Mouse (Mus musculus) monocyte, adult 2 months (primary cell): ENCODE measurements around the gene Iqgap2.

ENCODE experiments used
- DNase-seq, 2 experiments: peaks; one replicate each; pipeline ENCODE4 v3.0.0; 2022; ENCODE audit warnings: low spot score in 2 of 2, low read depth in 1 of 2

The Iqgap2 gene

DNA sequence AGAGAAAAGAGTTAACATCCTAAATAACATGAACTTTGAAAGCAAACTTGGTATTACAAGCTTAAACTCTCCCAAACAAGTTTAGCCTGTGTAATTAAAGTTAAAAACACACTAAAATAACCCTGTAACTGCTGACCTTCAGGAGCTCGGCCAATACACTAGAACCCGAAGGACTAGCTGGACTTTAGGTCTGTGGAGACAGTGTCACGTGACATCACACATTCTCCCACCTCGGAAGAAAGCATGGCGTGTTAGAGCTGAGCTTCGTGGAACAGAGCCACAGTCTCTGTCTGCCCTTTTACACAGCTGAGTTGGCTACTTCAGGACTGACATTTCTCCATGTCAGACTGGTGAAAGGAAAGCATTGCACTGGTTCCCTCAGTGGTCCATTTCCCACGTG lies 4.3 kb downstream of the Iqgap2 start:
- DNase-seq: no peak

DNA sequence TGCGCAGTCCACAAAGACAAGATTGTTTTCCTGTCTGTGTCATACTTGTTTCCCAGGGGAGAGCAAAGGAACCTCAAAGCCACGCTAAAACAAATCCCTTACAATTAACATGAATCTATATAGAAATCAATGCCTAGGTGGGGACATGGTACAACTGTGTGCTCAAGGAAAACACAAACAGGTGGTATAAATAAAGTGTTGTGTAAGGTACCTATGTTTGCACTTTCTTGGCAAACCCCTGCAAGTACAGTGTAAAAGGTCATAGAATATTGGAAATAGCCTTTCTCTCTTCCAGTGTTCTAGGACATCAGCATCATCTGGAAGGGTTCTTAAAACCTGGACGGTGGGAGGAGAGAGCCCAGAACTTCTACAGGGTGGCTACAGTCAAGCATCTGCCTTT lies 7.3 kb downstream of the Iqgap2 start:
- DNase-seq: no peak

DNA sequence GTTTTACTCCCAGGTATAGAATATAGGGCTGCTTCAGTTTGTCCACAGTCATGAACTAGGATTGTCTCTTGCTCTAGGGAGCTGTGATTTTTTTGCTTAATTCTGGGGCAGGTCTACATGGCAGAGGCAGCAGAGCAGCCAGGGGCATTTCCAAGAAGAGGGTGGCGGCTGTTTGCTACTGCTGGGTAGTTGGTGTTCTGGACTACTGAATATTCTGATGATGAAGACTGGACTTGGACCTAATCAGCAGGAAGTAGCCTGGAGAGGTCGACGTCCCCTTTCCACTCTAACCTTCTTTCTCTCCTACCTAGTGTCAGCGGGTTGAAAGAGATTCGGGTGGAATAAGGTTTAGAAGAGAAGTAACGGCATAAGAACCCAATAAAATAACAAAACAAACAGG lies 9.7 kb downstream of the Iqgap2 start:
- DNase-seq: no peak

DNA sequence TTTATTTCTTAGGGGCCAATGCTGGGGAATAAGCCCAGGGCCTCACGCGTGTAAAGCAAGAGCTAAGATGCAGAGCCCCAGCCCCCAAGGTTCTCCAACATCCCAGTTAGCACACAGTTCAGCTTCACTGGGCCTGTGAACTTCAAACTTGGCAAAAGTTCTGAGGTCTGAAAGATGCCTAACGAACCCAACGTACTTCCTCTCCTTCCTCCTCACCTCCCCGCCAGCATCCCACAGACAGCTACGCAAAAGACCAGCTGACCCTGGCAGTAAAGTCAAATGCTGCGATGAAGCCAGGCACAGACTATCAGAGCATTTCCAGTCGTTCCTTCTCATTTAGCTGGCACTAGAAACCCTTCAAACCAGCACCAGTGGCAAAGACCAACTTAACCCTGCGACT lies 10.3 kb downstream of the Iqgap2 start:
- DNase-seq: no peak

DNA sequence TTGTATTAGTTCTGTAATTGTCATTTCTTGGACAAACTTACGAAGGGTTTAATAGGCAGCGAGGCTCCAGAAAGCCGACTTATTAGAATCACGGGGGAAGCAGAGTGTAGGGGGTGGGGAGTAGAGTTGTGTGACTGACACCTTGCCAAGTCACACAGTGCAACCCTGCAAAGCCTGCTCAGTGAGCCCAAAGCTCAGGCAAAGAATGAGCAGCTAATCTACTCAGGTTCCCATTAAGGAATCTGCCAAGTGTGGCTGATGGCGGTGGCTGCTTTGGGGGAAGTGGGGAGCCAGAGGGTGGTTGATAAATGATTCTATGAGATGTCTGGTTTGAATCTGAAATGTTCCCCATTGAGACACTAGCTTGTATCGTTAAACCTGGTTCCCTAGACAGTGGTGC lies 11.1 kb downstream of the Iqgap2 start:
- no peak for DNase-seq

DNA sequence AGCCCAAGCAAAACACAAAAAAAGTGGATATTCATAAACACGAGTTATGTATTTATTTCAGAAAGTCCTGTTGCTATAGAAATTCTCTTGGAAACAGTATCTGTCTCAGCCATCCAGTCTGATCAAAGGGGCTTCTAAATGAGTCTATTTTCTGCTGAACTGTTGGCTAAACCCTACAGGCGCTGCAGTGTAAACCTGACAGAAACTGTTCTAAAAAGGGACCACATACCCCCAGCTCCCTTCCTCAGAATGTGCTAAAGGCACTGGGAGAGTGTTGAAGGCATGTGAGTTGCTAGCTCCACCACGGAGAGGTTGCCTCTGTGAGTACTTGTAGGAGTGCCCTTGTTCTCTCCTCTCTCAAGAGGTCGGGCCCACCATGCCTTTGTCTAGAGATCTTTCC lies 19.7 kb downstream of the Iqgap2 start:
- DNase-seq: no peak

DNA sequence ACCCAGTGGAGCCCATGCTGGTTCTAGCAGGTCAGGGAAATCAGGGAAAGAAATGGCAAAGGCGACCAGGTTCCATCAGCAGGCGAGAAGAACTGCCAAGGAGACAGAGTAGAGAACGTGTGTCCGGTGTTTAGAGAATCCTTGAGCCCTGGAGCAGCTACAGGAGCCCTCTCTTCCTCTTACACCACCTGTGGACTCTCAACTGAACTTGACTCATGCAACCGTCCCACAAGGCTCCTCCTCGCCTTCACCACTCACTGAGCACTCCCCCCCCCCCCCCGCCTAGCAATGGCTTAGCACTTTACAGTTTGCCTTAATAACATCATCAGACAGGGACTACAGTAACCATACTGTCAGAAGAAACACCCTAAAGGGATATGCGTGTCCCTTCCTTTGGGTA lies 21.1 kb downstream of the Iqgap2 start:
- DNase-seq: no peak

DNA sequence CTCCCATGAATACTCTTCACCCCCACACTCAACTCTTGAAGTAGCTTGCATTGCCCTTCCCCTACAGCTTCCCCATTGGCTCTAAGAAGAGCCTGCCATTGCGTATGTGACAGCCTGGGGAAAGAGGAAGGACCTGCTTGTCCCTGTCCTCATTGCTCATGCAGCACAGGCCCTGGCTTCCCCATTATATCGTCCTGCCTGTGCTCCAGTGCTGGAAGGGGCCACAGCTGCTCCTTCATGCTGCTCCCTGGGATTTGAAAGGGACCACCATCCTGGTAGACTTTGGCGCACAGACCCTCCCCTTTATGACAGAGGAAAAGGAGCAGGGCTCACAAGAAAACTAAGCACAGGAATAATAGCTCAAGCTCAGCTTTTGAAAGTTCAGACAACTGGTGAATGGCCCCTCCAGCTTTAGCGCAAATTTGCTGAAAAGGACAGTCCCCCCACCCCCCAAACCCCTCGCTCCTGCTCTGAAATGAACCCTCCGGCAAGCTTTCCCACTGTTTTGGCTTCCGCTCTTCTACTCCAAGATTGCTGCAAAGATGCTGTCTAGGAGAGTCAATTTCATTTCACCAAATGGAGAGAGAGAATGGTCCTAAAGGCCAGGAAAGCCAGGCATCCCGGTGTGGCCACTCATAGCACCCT lies 22.7 kb downstream of the Iqgap2 start:
- DNase-seq: peak in 1 of 2 experiments; percentile 43

DNA sequence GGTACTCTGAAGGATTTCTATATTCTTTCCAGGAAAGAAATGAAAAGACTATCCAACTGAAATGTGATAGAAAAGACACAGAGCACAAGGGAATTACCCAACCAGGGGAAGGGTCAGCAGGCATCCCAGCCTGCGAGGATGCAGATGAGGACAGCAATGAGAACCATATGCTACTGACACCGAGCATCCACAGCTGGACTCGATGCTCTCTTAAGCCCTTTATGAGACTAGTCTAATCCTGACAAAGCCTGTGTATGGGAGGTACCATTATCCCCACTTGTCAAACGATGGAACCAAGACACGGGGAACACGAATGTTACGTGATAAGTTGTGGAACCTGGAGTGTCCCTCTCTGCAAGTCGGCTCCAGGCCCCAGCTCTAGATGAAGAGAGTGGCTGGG lies 29.5 kb downstream of the Iqgap2 start:
- no peak for DNase-seq

DNA sequence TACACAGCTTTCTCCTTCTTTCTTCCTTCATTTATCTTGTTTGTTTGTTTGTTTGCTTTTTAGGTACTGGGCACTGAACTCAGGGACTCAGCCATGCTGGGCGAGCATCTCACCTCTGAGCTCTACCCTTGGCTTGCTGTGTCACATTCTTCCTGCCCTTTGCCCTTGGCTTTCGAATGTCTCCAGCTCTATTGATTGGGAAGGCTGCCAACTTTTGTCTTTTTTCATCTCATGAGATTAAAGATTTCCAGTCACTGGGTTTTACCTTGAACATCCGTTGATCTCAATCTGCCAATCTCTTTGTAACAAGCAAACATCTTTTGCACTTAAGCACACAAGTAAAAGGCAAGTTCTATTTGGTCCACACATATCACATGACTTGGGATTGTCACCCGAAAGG lies 32.5 kb downstream of the Iqgap2 start:
- no peak for DNase-seq

DNA sequence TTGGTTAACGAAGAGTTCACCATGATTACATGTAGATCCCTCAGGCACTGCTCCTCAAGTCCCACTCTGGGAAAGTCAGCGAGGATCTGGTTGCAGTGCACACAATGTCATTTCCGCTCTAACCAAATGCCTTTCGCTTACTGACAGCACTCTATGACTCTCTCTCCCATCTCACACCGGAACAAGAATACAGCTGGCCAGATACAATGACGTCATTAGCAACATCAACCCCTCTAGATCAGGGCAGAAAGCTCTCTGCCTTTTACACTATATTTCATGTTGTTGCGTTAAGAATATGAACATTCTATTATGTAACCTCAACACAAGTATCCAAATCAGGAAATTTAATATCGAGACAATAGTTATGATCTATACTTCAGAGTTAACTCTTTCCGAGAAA lies 32.9 kb downstream of the Iqgap2 start:
- DNase-seq: no peak

DNA sequence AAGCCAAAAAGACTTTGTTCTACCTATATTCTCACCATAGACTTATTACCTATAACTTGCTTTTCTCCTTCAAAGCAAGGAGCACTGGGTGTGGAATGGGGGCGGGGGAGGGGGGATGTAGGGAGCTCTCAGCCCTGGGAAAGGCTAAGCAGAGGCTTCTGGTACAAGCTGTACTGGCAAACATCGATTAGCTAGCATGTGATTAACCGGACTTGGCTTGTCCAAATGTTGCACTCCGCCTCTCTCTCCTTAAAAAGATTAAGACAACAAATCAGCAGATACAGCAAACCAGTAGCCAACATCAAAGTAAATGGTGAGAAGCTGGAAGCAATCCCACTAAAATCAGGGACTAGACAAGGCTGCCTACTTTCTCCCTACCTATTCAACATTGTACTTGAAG lies 36.2 kb downstream of the Iqgap2 start:
- DNase-seq: no peak

DNA sequence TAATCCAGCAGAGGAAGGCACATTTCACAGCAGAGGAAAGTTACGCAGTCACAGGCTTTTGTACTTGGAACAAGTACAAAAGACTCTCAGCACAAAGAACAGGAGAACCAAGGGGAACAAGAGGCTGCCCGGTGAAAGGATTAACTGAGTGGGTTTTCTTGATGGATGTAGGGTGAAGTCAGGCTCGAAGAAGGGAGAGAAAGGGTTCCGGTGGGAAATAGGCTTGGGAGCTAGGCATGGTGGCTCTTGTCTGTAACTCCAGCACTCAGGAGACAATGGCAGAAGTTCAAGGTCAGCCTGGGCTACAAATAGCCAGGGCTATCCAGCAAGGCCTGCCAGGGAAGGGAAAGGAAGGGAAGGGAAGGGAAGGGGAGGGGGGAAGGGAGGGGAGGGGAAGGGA lies 40.1 kb downstream of the Iqgap2 start:
- DNase-seq: no peak

DNA sequence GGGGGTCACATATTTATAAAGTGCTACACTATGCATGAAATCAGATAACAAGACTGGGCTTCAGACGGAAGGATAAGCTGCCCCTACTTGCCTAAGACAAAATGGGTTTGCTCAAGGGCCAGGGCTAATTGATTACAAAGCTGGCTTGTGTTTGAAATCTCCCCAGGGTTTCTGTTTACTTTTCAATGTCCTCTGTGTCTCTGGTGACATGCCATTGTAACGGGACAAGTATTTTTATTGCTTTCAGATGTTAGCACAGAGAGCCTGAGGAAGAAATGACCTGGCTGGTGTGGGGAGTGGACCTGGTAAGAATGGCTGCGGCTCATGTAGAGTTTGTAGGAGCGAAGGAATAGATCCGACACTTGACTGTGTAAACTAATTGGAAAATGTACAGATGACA lies 41.3 kb downstream of the Iqgap2 start:
- no peak for DNase-seq

DNA sequence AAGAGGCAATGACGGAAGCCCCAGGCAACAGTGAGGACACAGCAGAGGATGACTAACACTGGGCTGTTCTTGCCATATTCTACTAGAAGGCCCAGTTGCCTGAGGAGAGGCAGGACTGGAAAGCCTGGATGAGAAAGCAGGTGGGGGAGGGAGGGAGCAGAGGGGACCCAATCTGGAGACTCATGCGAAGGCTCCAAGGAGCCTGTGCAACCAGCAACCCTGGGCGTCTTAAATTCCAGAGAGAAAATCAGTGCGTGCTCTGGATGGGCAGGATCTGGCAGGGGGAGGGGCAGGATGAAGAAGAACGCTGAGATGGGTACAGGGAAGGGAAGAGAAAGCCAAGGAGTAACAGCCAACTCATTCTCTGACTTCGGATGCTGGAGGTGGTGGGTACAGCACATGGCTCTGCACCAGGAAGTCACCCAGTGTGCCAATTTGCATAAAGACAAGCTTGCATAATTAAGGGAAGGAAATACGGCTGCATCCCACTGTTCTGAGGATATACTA lies 42.2 kb downstream of the Iqgap2 start:
- no peak for DNase-seq

DNA sequence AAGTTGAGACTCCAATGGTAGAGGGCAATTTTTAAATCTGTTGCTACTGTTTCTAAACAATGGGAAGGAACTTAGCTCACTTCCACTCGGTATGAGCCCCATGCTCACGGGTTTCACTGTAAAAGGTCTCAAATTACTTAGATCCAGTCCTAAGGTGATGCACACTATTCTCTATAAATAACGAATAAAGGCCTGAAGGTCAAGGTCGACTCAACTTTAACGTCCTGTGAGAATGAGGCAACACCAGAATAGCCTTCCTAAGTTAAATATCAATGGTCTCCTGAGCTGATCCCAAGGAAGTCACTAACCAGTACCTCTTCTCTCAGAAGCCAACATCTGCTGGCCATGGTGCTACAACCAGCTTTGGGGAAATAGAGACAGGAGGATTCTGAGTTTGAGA lies 45.4 kb downstream of the Iqgap2 start:
- DNase-seq: no peak

DNA sequence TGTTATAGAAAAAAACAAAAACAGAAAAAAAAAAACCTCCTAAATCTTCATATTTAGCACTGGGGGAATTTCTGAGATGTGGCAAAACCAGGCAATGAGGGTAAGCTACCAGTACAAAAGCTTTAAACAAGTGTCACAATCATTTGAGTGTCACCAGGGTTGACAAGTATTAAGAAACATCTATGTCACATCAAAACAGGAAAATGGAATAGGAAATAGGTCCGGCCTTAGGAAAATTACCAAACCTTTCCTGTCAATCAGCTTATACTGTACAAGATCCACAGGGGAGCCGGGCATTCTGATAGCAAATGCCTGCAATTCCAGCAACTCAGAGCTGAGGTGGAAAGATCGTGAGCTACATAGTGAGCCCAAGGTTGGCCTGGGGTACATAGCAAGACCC lies 46.8 kb downstream of the Iqgap2 start:
- DNase-seq: no peak

DNA sequence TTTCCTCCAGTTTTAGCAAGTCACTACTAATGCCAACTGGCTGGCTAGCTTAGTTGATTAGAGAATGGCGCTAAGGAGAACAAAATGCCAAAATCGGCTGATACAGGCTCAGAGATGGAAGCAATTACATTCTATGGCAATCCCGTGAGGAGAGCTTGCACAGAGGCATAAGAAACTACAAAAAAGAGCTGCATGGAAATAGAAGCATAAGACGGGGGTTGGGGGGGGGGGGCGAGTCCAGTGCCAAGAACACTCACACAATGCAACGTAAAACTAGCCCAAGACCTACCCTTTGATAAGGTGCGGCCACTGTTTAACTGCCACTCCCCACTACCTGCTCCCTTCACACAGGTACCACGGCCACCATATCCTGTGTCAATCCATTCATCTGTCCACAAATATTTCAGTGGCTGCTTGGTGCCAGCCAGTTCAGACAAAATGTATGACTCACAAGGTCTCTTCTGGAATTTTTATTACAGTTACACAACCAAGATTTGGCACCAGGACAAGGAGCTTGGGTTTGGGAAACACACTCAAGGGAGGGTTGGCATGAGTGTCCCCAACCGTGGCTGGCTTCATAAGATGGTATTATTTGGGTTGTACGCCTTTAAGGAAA lies 48.2 kb downstream of the Iqgap2 start:
- no peak for DNase-seq

DNA sequence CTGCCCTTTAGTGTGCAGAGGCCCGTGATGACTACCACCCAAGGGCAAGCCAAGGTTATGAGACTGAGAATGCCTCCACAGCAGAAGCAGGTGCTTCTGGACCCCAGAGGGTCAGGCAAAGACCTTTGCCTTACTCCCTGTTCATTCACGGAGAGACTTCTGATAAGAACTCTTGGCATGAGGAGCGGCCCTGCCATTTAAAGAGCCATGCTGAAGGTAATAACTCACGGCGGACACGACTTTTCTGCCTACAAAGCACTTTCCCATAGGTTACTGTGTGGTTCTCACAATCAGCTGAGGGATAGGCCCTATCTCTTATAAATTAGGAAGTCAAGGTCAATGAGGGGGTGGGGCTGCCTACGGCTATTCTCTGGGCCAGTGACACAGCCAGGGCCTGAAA lies 48.9 kb downstream of the Iqgap2 start:
- DNase-seq: no peak

DNA sequence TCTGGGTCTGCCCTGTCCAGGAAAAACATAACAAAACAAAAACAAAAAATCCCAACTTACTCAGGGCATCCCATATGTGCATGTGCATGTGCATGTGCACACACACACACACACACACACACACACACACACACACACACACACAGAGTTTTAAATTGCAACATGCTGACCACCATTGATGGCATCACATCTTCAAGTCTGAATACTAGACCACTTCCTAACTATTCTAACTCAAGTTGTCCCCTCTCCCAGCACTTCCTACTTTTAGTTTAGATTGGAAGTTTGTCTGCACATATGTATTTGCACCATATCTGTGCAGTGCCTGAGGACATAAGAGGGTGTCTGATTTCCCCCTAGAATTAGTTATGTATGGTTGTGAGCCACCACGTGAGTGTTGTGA lies 49.8 kb downstream of the Iqgap2 start:
- DNase-seq: no peak

DNA sequence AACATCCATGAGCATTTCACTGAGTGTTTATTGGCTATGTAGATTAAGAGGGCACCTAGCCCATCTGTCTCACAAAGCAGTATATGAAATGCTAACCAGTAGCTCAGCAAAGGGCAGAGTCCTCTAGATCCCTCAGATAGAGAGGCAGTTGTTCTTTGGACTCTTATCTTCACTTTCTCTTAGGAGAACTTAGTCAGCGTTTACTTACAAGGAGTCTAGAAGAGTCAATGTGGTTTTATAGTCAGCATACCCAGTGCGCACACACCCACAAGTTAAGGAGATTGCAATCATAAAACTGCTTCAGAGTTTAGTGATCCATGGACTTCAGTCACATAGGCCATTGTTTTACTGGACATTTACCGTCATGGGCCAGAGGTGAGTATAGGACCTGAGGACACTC lies 54.8 kb downstream of the Iqgap2 start:
- no peak for DNase-seq

DNA sequence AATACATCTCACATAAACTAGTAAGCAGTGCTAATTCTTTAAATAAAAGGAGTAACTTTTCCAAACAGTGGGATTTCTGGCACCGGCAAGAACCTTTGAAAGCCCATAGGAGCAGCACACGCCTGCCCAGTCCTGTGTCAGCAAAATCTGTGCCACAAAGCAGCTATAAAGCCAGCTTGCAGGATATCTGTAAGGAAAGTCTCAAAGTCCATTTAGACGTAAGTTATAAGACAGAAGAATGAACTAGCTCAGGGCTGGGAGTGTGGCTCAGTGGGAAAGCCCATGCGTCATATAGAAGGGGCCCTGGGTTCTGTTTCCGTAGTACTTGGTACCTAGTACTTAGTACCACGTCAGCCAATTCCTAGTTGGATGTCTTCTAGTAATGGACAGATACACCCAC lies 58.2 kb downstream of the Iqgap2 start:
- no peak for DNase-seq

DNA sequence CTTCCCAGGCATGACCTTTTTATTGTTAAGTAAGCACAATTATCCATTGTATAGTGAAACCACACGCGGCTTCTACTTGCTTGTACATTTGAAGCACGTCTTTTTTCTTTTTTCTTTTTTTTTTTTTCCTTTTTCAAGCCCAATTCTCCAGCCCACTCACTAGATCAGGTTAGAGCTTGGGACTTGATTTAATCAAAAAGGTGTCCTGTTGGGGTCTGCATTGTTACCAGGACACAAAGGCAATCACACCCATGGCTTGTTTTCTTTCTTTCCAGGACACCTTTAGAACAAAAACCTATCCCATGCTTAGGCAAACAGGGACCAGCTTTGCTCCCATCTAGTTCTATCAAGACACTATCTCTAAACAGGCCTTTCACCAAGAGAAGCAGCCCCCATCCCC lies 59.0 kb downstream of the Iqgap2 start:
- DNase-seq: no peak
